Mouse (Mus musculus) ZHBTc4 (cell line): ENCODE measurements around the gene Adnp.
A peak's percentile ranks its signal among the peaks of the same experiment; 100 is the strongest.

Experiments used
- DNase-seq: peaks from one replicate; pipeline ENCODE4 v3.0.0-alpha.2; 2011; ENCODE audit warnings: low read depth, low spot score

The Adnp gene

DNA sequence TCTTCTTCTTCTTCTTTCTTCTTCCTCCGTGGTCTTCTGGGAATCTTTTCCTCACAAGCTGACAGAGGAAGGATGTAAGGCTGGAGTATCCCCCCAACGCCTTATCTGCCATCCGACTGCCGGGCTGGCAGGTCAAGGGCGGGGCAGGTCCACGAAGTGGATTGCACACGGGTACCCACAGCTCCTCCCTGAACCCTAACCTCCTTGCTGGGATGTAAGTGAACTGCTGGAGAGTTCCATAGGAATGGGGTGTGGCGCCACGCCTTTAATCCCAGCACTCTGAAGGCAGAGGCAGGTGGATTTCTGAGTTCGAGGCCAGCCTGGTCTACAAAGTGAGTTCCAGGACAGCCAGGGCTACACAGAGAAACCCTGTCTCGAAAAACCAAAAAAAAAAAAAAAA, 48.9 kb downstream of the Adnp start:
- peak; percentile 64 for DNase-seq

DNA sequence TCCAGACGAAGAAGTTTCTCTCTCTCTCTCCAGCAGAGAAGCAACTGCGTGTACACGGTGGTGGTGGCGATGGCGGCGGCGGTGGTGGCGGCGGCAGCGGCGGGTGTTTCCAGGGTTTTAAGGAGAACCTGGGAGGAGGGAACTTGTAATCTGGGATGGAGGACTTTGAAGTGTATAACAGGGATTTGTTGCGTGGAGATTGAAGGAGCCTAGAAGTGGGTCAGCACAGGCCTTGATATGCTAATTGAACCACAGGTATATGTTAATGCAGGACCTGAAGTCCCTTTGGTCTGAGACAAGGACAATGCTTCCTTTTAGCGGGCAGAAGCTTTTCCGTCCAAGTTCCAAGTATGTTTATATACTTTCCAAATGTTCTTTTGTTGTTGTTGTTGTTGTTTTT, 50.6 kb downstream of the Adnp start:
- DNase-seq: peak; percentile 71

DNA sequence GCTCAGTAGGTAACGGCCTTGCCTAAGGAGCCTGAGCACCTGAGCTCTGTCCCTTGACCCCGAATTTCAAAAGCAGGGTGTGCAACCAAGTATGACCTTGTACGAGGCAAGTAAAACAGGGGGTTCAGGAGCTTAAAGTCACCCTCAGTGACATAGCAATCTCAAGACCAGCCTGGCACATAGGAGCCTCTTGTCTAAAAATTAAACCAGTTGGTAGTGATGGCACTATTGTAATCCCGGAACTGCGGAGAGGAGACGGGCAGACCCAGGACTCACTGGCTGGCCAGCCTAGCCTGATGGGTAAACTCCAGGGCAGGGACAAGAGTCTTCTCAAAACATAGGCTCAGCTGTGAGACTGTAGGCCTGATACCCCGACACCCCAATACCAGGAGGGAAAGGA, 51.2 kb downstream of the Adnp start:
- no peak for DNase-seq

DNA sequence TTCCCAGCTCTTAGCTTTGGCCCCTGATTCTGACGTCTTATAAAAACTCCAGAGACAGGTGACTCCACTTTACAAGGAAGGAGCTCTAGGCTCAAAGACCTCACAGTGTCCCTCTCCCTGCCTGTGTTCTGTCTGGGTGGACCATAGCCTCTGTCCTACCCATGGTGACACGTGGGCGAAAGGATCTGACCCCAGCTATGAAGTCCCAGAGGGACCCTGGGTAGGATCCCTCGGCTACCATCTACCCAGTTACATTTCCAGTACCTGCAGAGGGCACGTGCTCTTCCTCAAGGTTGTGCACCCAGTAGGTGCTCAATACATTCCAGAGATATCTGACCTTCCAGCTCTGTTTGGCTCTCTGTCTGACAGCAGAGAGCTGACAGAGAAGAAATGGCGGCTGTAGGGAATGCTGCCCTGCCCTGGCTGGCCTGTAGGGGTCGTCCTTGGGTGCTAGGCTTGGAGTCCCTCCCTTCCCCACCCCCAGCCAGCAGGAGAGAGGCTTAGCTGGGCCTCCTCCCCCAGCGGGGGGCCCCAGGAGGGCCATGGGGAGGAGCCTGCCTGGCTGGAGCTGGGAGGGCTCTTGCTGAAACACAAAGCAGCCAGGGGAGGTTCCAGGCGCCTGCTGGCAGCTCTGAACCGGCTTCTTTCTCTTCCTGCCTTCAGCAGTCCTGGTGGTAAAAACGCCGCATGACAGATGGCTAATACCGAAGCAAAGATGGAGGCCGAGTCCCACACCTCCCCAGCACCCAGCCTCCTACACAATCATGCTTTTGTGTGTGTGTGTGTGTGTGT, 52.6 kb downstream of the Adnp start:
- DNase-seq: peak; percentile 100

DNA sequence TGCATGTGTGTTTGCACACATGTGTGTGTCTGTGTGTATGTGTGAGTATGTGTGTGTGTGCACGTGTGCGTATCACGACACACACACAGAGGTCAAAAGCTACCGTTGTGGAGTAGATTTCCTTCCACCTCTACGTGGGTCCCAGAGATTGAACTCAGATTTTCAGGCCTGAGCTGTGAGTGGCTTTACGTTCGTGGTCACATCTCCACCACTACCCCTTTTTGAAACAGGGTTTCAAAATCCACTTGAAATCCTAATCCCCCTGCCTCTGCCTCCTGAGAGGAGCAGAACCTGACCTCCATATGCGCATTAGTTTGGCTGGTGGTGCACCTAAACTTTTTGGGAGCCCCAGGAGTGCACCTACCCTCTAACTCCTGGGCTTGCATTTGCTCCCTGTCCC, 57.7 kb downstream of the Adnp start:
- no peak for DNase-seq

DNA sequence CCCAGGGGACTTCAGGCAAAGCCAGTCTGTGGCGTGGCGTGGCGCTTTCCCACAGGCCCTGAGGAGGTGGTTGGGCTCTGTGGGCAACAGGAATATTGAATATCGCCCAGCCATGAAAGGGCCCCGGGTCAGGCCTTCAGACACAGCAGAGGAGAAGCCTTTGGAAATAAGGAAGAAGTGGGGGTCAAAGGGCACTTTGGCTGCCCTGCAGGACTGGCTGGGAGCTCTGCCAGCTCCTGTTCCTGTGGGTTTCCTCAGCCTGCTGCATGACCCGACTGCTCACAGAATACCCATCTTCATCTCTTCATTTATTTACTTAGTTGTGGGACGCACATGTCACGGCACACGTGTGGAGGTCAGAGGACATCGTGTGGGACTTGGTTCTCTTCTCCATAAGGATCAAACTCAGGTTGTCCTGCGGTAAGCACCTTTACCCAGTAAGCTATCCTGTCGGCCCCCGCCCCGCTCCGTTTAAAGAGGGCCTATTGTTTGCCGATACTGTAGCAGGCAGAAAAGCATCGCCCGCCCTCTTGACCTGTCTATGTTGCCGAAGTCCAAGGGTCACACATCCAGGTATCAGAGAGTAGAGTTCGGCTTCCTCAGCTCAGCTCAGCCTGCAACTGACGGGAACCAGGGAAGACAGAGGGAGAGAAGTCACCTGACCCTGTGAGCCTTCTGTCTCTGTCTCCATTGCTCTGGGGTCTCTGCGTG, 59.0 kb downstream of the Adnp start:
- DNase-seq: no peak

DNA sequence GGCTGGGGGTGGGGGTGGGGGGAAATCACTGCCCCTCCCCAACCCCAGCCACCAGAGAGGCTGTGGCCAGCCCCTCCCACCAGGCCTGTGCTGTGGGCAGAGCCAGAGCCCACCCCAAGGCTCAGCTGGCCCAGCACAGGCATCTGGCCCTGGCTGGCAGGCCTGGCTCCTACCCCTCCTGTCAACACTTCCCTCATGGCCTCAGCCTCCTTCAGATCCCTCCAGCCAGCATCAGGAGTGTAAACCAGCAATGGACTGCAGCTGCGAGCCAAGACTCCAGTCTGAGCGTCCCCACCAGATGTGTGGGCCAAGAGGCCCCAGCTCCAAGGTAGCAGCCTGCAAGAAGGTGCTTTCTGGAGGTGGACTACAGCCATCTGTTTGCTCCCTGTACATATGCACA, 61.5 kb downstream of the Adnp start:
- DNase-seq: no peak

DNA sequence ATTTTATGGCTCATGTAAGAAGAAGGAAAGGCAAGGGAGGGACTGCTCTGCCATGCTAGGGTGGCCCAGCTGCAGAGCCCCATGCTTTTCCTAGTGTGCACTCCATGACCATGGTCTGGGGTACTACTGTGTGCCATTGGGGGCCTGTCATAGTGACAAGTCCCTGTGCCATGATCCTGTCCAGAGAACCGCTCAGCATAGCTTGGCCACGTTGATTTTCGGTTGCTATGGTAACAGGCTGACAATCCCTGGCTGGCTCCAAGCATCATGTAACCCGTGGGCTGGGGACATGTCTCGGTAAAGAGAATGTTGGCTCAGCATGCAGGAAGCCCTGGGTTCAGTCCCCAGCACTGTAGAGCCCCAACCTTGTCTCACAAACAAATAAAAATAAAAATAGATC, 63.1 kb downstream of the Adnp start:
- no peak for DNase-seq

DNA sequence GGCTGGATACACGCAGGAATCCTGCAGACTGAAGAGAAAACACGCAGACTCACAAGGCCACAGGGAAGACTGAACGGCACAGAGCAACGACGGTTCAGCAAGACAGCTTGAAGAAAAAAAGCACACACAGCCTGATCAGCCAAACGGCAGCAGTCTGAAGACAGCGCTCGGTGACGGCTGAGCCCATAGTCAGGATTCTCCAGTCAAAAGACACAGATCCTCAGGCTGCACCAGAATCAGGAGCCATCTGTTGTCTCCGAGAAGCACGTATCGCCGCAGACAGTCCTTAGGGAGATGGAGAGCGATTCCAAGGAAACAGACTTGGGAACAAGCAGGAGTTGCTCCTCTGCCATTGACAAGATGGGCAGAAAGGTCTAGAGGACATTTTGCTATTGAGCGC, 69.8 kb downstream of the Adnp start:
- no peak for DNase-seq
